8 mouse cellular contexts compared by ENCODE assay signal in genomic region chr12:81780271-81781093, GRCm38 (mm10). TPM values are rescaled to one million over a fixed set of nuclear protein-coding genes. Genes with fewer than 3 reads are reported as not detected.
DNase-seq lines count a peak whose midpoint lies in the region; ATAC-seq and TF ChIP-seq lines count a peak whose summit lies in the region.

No protein-coding gene starts in this region.

- TF ChIP-seq POLR2A in cerebellum, adult 2 months (IDR thresholded peaks at IDR 0.05; ENCODE audit: borderline replicate concordance, insufficient read depth, low read length), result no peak

- peak overlapping the region; percentile 70 for H3K9ac ChIP-seq in kidney, embryonic 14.5 days (ENCODE audit: low read depth, low read length)

- WGBS in cerebellum, adult 2 months, result under 1% methylated on average over 84 of the region's 91 CpGs
- under 1% methylated on average over 64 of the region's 91 CpGs for WGBS in kidney, embryonic 14.5 days

- H3K27me3 ChIP-seq in cerebellum, adult 2 months (ENCODE audit: control insufficient read depth, insufficient read depth, low read length), result no peaks in the 10 kb centered on the region
- H3K27me3 ChIP-seq in kidney, embryonic 14.5 days (ENCODE audit: control insufficient read depth, insufficient read depth, low read length), result peaks cover 18% of the 10 kb centered on the region

- no peaks in the 10 kb centered on the region for H3K9me3 ChIP-seq in kidney, embryonic 14.5 days (ENCODE audit: control insufficient read depth, low read length)

- DNase-seq in left cerebral cortex, postnatal 4 days, result peak; percentile 46
- DNase-seq in left cerebral cortex, adult 9 months (ENCODE audit: low spot score in 2 of 2), result no peak
- DNase-seq in cerebellum, adult 2 months, result peak; percentile 60 to 71
- DNase-seq in lung, postnatal 14 days, result peak; percentile 21
- peak; percentile 56 to 61 for DNase-seq in right cerebral cortex, postnatal 10 days (ENCODE audit: low spot score in 2 of 2)
- DNase-seq in adipocyte (ENCODE audit: low spot score), result no peak

- 0 out of 2 replicates have a peak, but pooled peaks have one; percentile 0 for ATAC-seq in granulocyte monocyte progenitor cell, adult 5-6 weeks (replicated peaks; ENCODE audit: poor library complexity, severe bottlenecking)
- ATAC-seq in kidney, embryonic 14.5 days (ENCODE audit: low FRiP score, low TSS enrichment), result peak; percentile 5

- intact Hi-C loops in left cerebral cortex, postnatal 4 days (cut with DNase I), result loop anchor here (10.0 kb wide), 1 partner anchor 796 kb away; no protein-coding TSS in a partner anchor

- H3K36me3 ChIP-seq in kidney, embryonic 14.5 days (ENCODE audit: control insufficient read depth, insufficient read depth, low read length), result no peaks in the 10 kb centered on the region

- H3K27ac ChIP-seq in cerebellum, adult 2 months (ENCODE audit: insufficient read depth, low read length), result peak overlapping the region; percentile 11
- H3K27ac ChIP-seq in kidney, embryonic 14.5 days (ENCODE audit: low read depth, low read length), result no peak overlapping the region

- H3K4me3 ChIP-seq in cerebellum, adult 2 months (replicated peaks; ENCODE audit: insufficient read depth, low read depth, low read length), result peak overlapping the region; percentile 86
- H3K4me3 ChIP-seq in kidney, embryonic 14.5 days (ENCODE audit: low read length), result peak overlapping the region; percentile 74

- peak overlapping the region; percentile 92 for H3K4me2 ChIP-seq in kidney, embryonic 14.5 days (replicated peaks; ENCODE audit: low read depth, low read length)

- TF ChIP-seq CTCF in cerebellum, adult 2 months (IDR thresholded peaks at IDR 0.05; ENCODE audit: borderline replicate concordance, insufficient read depth, low read depth, low read length), result no peak

- peaks cover 2% of the 10 kb centered on the region; the same call in 1 of the 2 replicates for H3K4me1 ChIP-seq in cerebellum, adult 2 months (ENCODE audit: control insufficient read depth, insufficient read depth, low read length)
- 0 out of 2 replicates have a peak, but pooled peaks cover 4% of the 10 kb centered on the region for H3K4me1 ChIP-seq in kidney, embryonic 14.5 days (ENCODE audit: control insufficient read depth, insufficient read depth, low read length)

RNA-seq across cellular contexts. Expression of gene Map3k9, which starts 0.5 kb away (rescaled TPM):
- 10 to 100 TPM; 86.1 to 90.5 TPM for total RNA-seq in left cerebral cortex, postnatal 4 days (2021)
- polyA plus RNA-seq in cerebellum, adult 2 months (2012; rRNA removed), result 14.4 and 15.5 TPM in 2 replicates
- 1.2 TPM in 1 of 2 replicates, not detected in the other for total RNA-seq in granulocyte monocyte progenitor cell, adult 5-6 weeks (2014; fragmentation: Nextera tagmentation)
- total RNA-seq in granulocyte monocyte progenitor cell, adult 5-6 weeks (2017), result 0.72 and 0.73 TPM in 2 replicates
- polyA plus RNA-seq in kidney, embryonic 14.5 days (2014; fragmentation: Nextera tagmentation; extraction: Ambion mirVana), result 0.99 and 1.9 TPM in 2 replicates

Comparison
In these comparisons a context has a peak if more than half of its experiments do, and no peak if none do; other contexts are left out.
1. DNase-seq: peak in left cerebral cortex, postnatal 4 days (single experiment), cerebellum, adult 2 months (2 of 2), lung, postnatal 14 days (single experiment) and right cerebral cortex, postnatal 10 days (2 of 2); none in left cerebral cortex, adult 9 months (0 of 2) and adipocyte (single experiment).
2. RNA of gene Map3k9, which starts 0.5 kb away (total RNA-seq): 86.1 to 90.5 TPM in left cerebral cortex, postnatal 4 days; 0.72 to 1.2 TPM in granulocyte monocyte progenitor cell, adult 5-6 weeks; every median in the first group is over 10 times any median in the second.